Mouse (Mus musculus): ENCODE results near the gene Apopt1. TPM values are rescaled to one million over a fixed set of nuclear protein-coding genes. Genes with fewer than 3 reads are reported as not detected.

The Apopt1 gene
- polyA plus RNA-seq, 1 experiment: 54.6 TPM

DNA sequence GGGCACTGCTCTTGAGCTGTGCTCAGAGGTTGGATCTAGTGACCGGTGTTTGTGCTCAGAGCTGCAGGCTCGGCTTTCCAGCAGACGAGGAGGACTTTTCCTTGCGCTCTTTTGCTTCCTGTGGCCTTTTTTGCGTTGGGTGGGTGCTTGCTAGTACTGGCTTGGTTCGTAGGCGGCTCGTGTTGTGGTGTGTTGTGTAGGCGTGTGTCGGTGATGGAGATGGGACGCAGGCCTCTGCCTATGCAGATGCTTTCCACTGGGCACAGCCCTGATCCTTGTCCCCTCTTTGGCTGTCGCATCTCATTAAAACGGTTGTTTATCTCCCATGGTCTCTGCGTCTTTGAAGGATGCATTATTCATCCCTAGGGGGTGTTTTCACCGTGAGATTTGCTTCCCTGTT, 61.8 kb downstream of the Apopt1 start:
- no peaks in the 10 kb centered on the region for H3K27me3 ChIP-seq (ENCODE audit: control insufficient read depth, insufficient read depth, insufficient read length)
- no peak overlapping the region for H3K4me3 ChIP-seq
- no peak overlapping the region for H3ac ChIP-seq (ENCODE audit: control insufficient read depth, insufficient read length)
- peaks cover 50% of the 10 kb centered on the region for H3K79me2 ChIP-seq (ENCODE audit: control insufficient read depth, insufficient read depth)
- H3K36me3 ChIP-seq (ENCODE audit: control insufficient read depth, insufficient read depth): peaks cover 50% of the 10 kb centered on the region
- TF ChIP-seq MYOG (IDR thresholded peaks at IDR 0.05; ENCODE audit: control insufficient read depth in 1 of 3, insufficient read depth in 1 of 3, insufficient read length in 2 of 3, low read depth in 2 of 3): no peak
- TF ChIP-seq USF1 (IDR thresholded peaks at IDR 0.05; ENCODE audit: low read depth): no peak
- TF ChIP-seq POLR2A (IDR thresholded peaks at IDR 0.05; ENCODE audit: insufficient read length, low read depth): no peak
- no peak for TF ChIP-seq TCF12 (IDR thresholded peaks at IDR 0.05; ENCODE audit: insufficient read depth, poor library complexity, severe bottlenecking)
- TF ChIP-seq MYOD1 (IDR thresholded peaks at IDR 0.05; ENCODE audit: control insufficient read depth in 1 of 3, insufficient read length in 2 of 3, low read depth in 2 of 3): no peak
- H3K4me2 ChIP-seq (ENCODE audit: low read depth): no peak overlapping the region

DNA sequence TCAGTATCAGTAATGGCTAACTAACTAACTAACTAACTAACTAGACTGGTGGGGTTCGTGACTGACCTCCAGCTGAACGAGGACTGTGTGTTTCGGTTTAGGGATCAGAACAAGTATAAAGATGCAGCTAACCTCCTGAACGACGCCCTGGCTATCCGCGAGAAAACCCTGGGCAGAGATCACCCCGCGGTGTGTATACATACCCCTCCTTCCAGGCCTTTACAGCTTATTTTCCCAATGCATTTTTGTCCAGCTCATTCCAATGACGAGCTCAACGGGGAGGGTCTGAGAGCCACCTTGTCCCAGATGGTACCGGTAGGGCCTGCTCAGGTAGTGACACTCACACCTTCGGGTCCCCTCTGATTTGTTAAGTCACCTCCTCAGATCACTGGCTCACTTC, 64.9 kb downstream of the Apopt1 start:
- Histone ChIP-seq H3K36me3 (ENCODE audit: control insufficient read depth, insufficient read depth) (peaks cover 55% of the 10 kb centered on the region), H3K4me3 (no peak overlapping the region), H3K4me2 (ENCODE audit: low read depth) (no peak overlapping the region), H3ac (ENCODE audit: control insufficient read depth, insufficient read length) (no peak overlapping the region), H3K79me2 (ENCODE audit: control insufficient read depth, insufficient read depth) (peaks cover 29% of the 10 kb centered on the region), H3K27me3 (ENCODE audit: control insufficient read depth, insufficient read depth, insufficient read length) (no peaks in the 10 kb centered on the region)
- no peak for TF ChIP-seq REST (IDR thresholded peaks at IDR 0.05; ENCODE audit: insufficient read depth, insufficient read length)
- no peak for TF ChIP-seq POLR2AphosphoS2 (IDR thresholded peaks at IDR 0.05; ENCODE audit: insufficient read length, low read depth)
- no peak for TF ChIP-seq TCF12 (IDR thresholded peaks at IDR 0.05; ENCODE audit: insufficient read depth, poor library complexity, severe bottlenecking)
- TF ChIP-seq MAX (IDR thresholded peaks at IDR 0.05; ENCODE audit: low read depth): no peak
- TF ChIP-seq MYOG (IDR thresholded peaks at IDR 0.05; ENCODE audit: control insufficient read depth in 1 of 3, insufficient read depth in 1 of 3, insufficient read length in 2 of 3, low read depth in 2 of 3): no peak
- no peak for TF ChIP-seq SRF (IDR thresholded peaks at IDR 0.05; ENCODE audit: control insufficient read depth, insufficient read length, low read depth)
- TF ChIP-seq USF1 (IDR thresholded peaks at IDR 0.05; ENCODE audit: low read depth): no peak
- TF ChIP-seq TCF3 (IDR thresholded peaks at IDR 0.05; ENCODE audit: insufficient read length, low read depth): no peak
- no peak for TF ChIP-seq POLR2A (IDR thresholded peaks at IDR 0.05; ENCODE audit: insufficient read length, low read depth)

DNA sequence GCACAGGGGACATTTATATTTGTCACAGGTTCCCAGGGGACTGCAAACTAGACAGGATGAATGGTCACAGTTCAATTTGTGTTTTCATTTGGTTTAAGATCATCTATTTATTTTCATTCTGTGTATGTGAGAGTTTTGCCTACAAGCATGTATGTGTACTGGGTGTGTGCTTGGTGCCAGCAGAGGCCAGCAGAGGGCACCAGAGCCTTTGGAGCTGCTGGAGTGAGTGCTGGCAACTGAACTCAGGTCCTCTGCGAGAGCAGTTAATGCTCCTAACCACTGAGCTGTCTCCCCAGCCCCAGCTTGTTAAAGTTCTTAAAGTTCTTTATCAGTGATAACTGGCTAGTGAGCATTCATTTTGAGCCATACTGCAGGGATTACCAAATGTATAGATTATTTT, 66.5 kb downstream of the Apopt1 start:
- Histone ChIP-seq H3K4me3 (no peak overlapping the region), H3K36me3 (ENCODE audit: control insufficient read depth, insufficient read depth) (peaks cover 52% of the 10 kb centered on the region), H3K79me2 (ENCODE audit: control insufficient read depth, insufficient read depth) (peaks cover 26% of the 10 kb centered on the region), H3ac (ENCODE audit: control insufficient read depth, insufficient read length) (no peak overlapping the region), H3K27me3 (ENCODE audit: control insufficient read depth, insufficient read depth, insufficient read length) (no peaks in the 10 kb centered on the region), H3K4me2 (ENCODE audit: low read depth) (no peak overlapping the region)
- no peak for TF ChIP-seq TCF12 (IDR thresholded peaks at IDR 0.05; ENCODE audit: insufficient read depth, poor library complexity, severe bottlenecking)
- TF ChIP-seq POLR2AphosphoS2 (IDR thresholded peaks at IDR 0.05; ENCODE audit: insufficient read length, low read depth): no peak
- TF ChIP-seq MYOD1 (IDR thresholded peaks at IDR 0.05; ENCODE audit: control insufficient read depth in 1 of 3, insufficient read length in 2 of 3, low read depth in 2 of 3): no peak
- TF ChIP-seq CEBPB (IDR thresholded peaks at IDR 0.05; ENCODE audit: insufficient read depth, poor library complexity, severe bottlenecking): no peak
- no peak for TF ChIP-seq TCF3 (IDR thresholded peaks at IDR 0.05; ENCODE audit: insufficient read length, low read depth)
- TF ChIP-seq E2F4 (IDR thresholded peaks at IDR 0.05; ENCODE audit: insufficient read depth): no peak
- TF ChIP-seq POLR2A (IDR thresholded peaks at IDR 0.05; ENCODE audit: insufficient read length, low read depth): no peak
- no peak for TF ChIP-seq SRF (IDR thresholded peaks at IDR 0.05; ENCODE audit: control insufficient read depth, insufficient read length, low read depth)
- no peak for TF ChIP-seq MYOG (IDR thresholded peaks at IDR 0.05; ENCODE audit: control insufficient read depth in 1 of 3, insufficient read depth in 1 of 3, insufficient read length in 2 of 3, low read depth in 2 of 3)
- TF ChIP-seq MAX (IDR thresholded peaks at IDR 0.05; ENCODE audit: low read depth): no peak
- no peak for TF ChIP-seq USF1 (IDR thresholded peaks at IDR 0.05; ENCODE audit: low read depth)
- no peak for TF ChIP-seq REST (IDR thresholded peaks at IDR 0.05; ENCODE audit: insufficient read depth, insufficient read length)

DNA sequence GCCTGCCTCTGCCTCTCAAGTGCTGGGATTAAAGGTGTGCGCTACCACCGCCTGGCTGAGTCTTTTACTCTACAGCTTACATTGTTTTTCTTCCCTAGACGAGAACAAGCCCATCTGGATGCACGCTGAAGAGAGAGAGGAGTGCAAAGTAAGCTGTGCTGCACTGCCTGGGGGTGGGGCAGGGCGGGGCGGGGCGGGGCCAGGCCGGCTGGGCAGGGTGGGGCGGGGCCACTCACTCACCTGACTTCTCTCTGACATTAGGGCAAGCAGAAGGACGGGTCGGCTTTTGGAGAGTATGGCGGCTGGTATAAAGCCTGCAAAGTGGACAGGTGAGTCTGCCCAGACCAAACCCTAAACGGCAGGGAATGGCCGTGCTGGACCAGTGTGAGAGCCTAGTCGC, 72.1 kb downstream of the Apopt1 start:
- peaks cover 3% of the 10 kb centered on the region for H3K79me2 ChIP-seq (ENCODE audit: control insufficient read depth, insufficient read depth)
- no peak overlapping the region for H3K4me2 ChIP-seq (ENCODE audit: low read depth)
- peaks cover 38% of the 10 kb centered on the region for H3K36me3 ChIP-seq (ENCODE audit: control insufficient read depth, insufficient read depth)
- H3K4me3 ChIP-seq: no peak overlapping the region
- TF ChIP-seq E2F4 (IDR thresholded peaks at IDR 0.05; ENCODE audit: insufficient read depth) (no peak), POLR2A (IDR thresholded peaks at IDR 0.05; ENCODE audit: insufficient read length, low read depth) (no peak), MYOG (IDR thresholded peaks at IDR 0.05; ENCODE audit: control insufficient read depth in 1 of 3, insufficient read depth in 1 of 3, insufficient read length in 2 of 3, low read depth in 2 of 3) (no peak), MAX (IDR thresholded peaks at IDR 0.05; ENCODE audit: low read depth) (no peak), SRF (IDR thresholded peaks at IDR 0.05; ENCODE audit: control insufficient read depth, insufficient read length, low read depth) (no peak), CEBPB (IDR thresholded peaks at IDR 0.05; ENCODE audit: insufficient read depth, poor library complexity, severe bottlenecking) (no peak), TCF12 (IDR thresholded peaks at IDR 0.05; ENCODE audit: insufficient read depth, poor library complexity, severe bottlenecking) (no peak), REST (IDR thresholded peaks at IDR 0.05; ENCODE audit: insufficient read depth, insufficient read length) (no peak), USF1 (IDR thresholded peaks at IDR 0.05; ENCODE audit: low read depth) (no peak), TCF3 (IDR thresholded peaks at IDR 0.05; ENCODE audit: insufficient read length, low read depth) (no peak), POLR2AphosphoS2 (IDR thresholded peaks at IDR 0.05; ENCODE audit: insufficient read length, low read depth) (no peak), MYOD1 (IDR thresholded peaks at IDR 0.05; ENCODE audit: control insufficient read depth in 1 of 3, insufficient read length in 2 of 3, low read depth in 2 of 3) (no peak)
- no peak overlapping the region for H3ac ChIP-seq (ENCODE audit: control insufficient read depth, insufficient read length)
- no peaks in the 10 kb centered on the region for H3K27me3 ChIP-seq (ENCODE audit: control insufficient read depth, insufficient read depth, insufficient read length)

DNA sequence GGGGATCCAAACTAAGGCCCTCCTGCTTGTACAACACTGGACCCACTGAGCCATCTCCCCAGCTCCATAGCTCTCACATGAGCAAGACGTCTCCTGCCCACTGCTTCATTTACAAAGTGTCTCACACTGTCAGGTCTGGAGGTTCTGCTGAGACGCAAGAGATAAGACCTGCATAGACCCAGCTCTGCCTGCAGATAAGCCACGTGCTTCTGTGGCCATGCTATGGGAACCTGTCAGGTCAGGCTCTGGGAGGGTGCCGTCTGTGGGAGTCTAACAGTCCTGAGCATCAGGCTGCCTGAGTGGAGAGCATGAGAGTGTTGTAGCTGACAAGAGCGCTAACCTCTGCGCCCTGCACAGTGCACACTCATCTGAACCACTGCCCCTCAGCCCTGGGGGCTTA, 74.0 kb downstream of the Apopt1 start:
- Histone ChIP-seq H3K4me2 (ENCODE audit: low read depth) (no peak overlapping the region), H3K79me2 (ENCODE audit: control insufficient read depth, insufficient read depth) (no peaks in the 10 kb centered on the region), H3ac (ENCODE audit: control insufficient read depth, insufficient read length) (no peak overlapping the region), H3K27me3 (ENCODE audit: control insufficient read depth, insufficient read depth, insufficient read length) (no peaks in the 10 kb centered on the region), H3K4me3 (no peak overlapping the region), H3K36me3 (ENCODE audit: control insufficient read depth, insufficient read depth) (peaks cover 33% of the 10 kb centered on the region)
- no peak for TF ChIP-seq MYOG (IDR thresholded peaks at IDR 0.05; ENCODE audit: control insufficient read depth in 1 of 3, insufficient read depth in 1 of 3, insufficient read length in 2 of 3, low read depth in 2 of 3)

All from myocyte (in vitro differentiated cells).